Mouse (Mus musculus) heart, embryonic 15.5 days (tissue): ENCODE results near the gene Sln. TPM values are rescaled to one million over a fixed set of nuclear protein-coding genes. Genes with fewer than 3 reads are reported as not detected.

Source experiments
- ATAC-seq: fragments of 200-750 bp; cut with Nextera tagmentation; replicated peaks from 2 replicates; pipeline ENCODE4 v1.8.0; 2017; ENCODE audit warnings: low read depth, moderate TSS enrichment; ENCODE audit not compliant: insufficient number of reproducible peaks, insufficient read depth, low FRiP score
- H3K27ac ChIP-seq: fragments of 300-500 bp; sonication (generic); 2 replicates; pipeline ENCODE4 v1.5.1; 2015; ENCODE audit warnings: mild to moderate bottlenecking, inconsistent platforms
- H3K27me3 ChIP-seq: fragments of 300-500 bp; sonication (generic); 2 replicates; pipeline ENCODE4 v1.6.1; 2015; ENCODE audit warnings: inconsistent platforms
- H3K36me3 ChIP-seq: fragments of 300-500 bp; sonication (generic); 2 replicates; pipeline ENCODE4 v1.6.1; 2015; ENCODE audit warnings: mild to moderate bottlenecking, inconsistent platforms
- H3K4me1 ChIP-seq: fragments of 300-500 bp; sonication (generic); replicated peaks from 2 replicates; pipeline ENCODE4 v1.6.1; 2015; ENCODE audit warnings: inconsistent platforms
- H3K4me2 ChIP-seq: fragments of 300-500 bp; sonication (generic); 2 replicates; pipeline ENCODE4 v1.6.1; 2015; ENCODE audit warnings: inconsistent platforms, mild to moderate bottlenecking, moderate library complexity
- H3K4me3 ChIP-seq: fragments of 300-500 bp; sonication (generic); 2 replicates; pipeline ENCODE4 v1.5.1; 2015; ENCODE audit warnings: mild to moderate bottlenecking, inconsistent platforms
- H3K9ac ChIP-seq: fragments of 300-500 bp; sonication (generic); 2 replicates; pipeline ENCODE4 v1.6.1; 2015; ENCODE audit warnings: mild to moderate bottlenecking, inconsistent platforms
- H3K9me3 ChIP-seq: fragments of 300-500 bp; sonication (generic); replicated peaks from 2 replicates; pipeline ENCODE4 v1.6.1; 2016; ENCODE audit warnings: inconsistent platforms
- WGBS: fragments of 180-500 bp; shearing (Covaris S2); methylation state at CpG from one replicate; pipeline ENCODE4 v1.1.7; 2015; ENCODE audit warnings: mixed read lengths; 5-methylcytosine and 5-hydroxymethylcytosine counted together
- polyA plus RNA-seq: library from polyadenylated mRNA; unstranded; fragments of >200 nt; fragmentation: Nextera tagmentation; extraction: Ambion mirVana; gene quantifications from 2 replicates; pipeline ENCODE4 v1.2.1, GENCODE M21; 2015

The Sln gene
- polyA plus RNA-seq, 1 experiment from 2014 or later, result 142 TPM

DNA sequence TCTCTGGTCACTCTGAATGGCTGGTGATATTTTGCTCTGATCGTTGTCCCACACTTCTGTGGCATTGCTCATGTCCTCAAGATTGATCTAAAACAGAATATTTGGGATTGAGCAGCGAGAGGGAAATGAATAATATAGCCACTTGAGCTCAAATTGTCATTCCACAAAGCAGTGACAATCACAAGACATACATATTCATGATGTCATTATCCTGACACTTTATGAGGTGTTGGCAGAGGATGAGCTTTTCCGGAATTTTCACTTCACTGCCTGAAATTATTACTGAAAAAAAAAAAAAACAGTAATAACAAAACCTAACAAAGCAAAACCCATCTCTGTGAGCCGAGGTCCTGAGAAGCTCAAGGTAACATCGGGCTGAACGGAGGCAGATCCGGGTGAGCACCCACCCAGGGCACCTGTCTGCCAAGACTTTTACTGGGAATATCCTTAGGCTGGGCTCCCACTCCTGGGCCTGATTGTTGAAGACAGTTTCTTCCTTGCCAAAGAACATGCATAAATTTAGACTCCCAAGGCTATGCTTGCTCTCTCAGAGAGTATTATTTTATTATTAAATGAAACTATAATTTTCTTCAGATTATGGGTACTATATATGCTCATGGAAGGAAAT is 53.4 kb downstream of the Sln start:
- Histone ChIP-seq H3K9ac (no peak overlapping the region), H3K36me3 (no peaks in the 10 kb centered on the region), H3K4me1 (no peaks in the 10 kb centered on the region), H3K27me3 (no peaks in the 10 kb centered on the region), H3K27ac (no peak overlapping the region), H3K9me3 (no peaks in the 10 kb centered on the region), H3K4me3 (no peak overlapping the region), H3K4me2 (no peak overlapping the region)
- ATAC-seq, result no peak
- WGBS, result 84% methylated on average over 7 of the region's 7 CpGs

Other genes with a start within 250 kb of the Sln start
- gene Acat1, start 239.8 kb upstream of the Sln start, polyA plus RNA-seq, result 189 and 222 TPM in 2 replicates
- 25.3 and 28.0 TPM in 2 replicates for gene Cul5, start 180.2 kb upstream of the Sln start, polyA plus RNA-seq
- gene Rab39, start 143.9 kb upstream of the Sln start, polyA plus RNA-seq, result 0.15 and 0.18 TPM in 2 replicates
- gene Slc35f2, start 78.6 kb upstream of the Sln start, polyA plus RNA-seq, result 0.39 and 1.2 TPM in 2 replicates
- gene Elmod1, start 125.1 kb downstream of the Sln start, polyA plus RNA-seq, result 0.11 and 0.28 TPM in 2 replicates
- gene Tnfaip8l3, start 218.2 kb downstream of the Sln start, polyA plus RNA-seq, result 0.32 and 0.53 TPM in 2 replicates